Mouse (Mus musculus) cerebellum, adult 9-11 months (tissue): ENCODE measurements at regions not wholly inside any gene's neighbourhood (a gene's known extent, or its start where the extent isn't known, plus 50 kb on each side); places are given as distances from the start of the nearest gene placed in this dataset.

Experiments used
- DNase-seq: peaks from one replicate; pipeline ENCODE4 v3.0.0; 2022

GRCm38 (mm10) chr1:41104869-41105268 lies 299.5 kb downstream of the Tmem182 start:
- no peak for DNase-seq

- no peak for DNase-seq
Observed at GRCm38 (mm10) chr1:41121636-41122175, 316.3 kb downstream of the Tmem182 start.

- no peak for DNase-seq
Observed at GRCm38 (mm10) chr1:41131410-41131809, 326.0 kb downstream of the Tmem182 start.

DNA sequence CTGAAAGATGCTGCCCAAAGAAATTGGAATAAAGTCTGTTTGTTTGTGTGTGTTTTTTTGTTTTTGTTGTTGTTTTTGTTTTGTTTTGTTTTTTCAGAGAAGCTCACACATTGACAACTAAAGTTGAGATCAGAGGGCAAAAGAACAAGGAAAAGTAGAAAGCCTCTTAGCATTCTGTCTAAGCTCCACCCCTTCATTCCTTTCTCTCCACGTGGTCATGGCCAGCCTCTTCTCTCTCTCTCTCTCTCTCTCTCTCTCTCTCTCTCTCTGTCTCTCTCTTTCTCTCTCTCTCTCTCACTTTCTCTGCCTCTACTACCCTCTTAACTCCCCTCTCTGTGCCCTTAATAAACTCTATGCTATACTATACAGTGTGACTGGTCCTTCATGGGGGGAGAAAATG lies 327.7 kb downstream of the Tmem182 start:
- DNase-seq, result no peak

- no peak for DNase-seq
Observed at GRCm38 (mm10) chr1:41133946-41134345, 328.5 kb downstream of the Tmem182 start.

GRCm38 (mm10) chr1:41139725-41140124 lies 334.3 kb downstream of the Tmem182 start:
- no peak for DNase-seq

- no peak for DNase-seq
Observed at GRCm38 (mm10) chr1:41140542-41140941, 335.1 kb downstream of the Tmem182 start.

DNA sequence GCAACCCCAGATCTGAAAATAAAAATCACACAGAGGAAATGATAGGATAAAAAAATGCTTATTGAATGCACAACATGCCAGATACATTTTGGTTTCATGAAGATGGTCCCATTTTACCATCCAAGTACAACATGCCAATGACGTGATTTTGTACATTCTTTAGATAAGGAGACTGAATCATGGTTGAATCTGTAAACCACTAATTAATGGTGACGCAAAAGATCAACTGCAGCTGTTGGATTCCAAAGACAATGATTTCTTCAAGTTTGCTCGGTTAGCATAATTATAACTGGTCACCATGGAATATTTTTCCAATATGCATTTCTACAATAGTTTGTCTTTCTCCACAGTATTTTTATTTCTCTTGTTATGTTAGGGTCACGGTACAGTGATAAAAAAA lies 336.6 kb downstream of the Tmem182 start:
- no peak for DNase-seq

DNA sequence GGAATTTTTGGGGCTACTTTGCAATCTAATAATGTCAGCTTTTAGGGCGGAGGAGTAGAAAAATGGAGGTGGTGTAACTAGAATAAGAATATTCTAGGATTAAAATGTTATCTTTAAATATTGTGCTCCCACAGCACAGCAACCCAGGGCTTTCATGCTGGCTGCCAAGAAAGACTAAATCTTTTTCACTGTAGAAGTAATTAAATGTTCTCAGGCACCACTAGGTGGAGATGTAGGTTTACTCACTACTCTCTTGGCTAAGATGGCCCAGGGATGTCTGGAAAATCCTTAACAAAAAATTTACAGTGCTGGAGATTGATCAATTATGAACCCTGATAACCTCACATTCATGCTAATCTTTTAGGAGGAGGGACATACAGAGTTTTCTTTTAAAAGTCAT lies 347.1 kb downstream of the Tmem182 start:
- no peak for DNase-seq

- no peak for DNase-seq
Observed at GRCm38 (mm10) chr1:41153174-41153999, 348.0 kb downstream of the Tmem182 start.

- no peak for DNase-seq
Observed at GRCm38 (mm10) chr1:41154198-41154597, 348.8 kb downstream of the Tmem182 start.

DNA sequence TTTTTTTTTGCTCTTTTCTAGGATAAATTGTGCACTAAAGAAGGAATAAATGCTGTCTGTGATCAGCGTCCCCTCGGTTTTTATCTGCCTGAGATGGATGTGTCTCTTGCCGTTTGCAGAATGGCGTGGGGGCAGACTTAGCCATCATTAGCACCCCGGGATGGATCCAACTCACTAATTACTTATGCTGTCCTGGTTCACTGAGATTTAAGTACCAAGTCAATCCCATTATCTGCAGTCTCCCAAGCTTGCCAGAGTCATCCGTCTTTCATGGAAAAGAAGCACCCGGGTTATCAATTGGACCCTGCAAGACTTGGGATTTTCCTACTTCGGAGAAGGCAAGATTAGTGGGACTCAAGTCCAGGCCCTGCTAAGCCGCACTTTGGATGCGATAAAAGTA lies 351.5 kb downstream of the Tmem182 start:
- DNase-seq, result no peak

- no peak for DNase-seq
Observed at GRCm38 (mm10) chr1:41157651-41158513, 352.5 kb downstream of the Tmem182 start.

GRCm38 (mm10) chr1:41165878-41166786 lies 360.7 kb downstream of the Tmem182 start:
- DNase-seq, result no peak

DNA sequence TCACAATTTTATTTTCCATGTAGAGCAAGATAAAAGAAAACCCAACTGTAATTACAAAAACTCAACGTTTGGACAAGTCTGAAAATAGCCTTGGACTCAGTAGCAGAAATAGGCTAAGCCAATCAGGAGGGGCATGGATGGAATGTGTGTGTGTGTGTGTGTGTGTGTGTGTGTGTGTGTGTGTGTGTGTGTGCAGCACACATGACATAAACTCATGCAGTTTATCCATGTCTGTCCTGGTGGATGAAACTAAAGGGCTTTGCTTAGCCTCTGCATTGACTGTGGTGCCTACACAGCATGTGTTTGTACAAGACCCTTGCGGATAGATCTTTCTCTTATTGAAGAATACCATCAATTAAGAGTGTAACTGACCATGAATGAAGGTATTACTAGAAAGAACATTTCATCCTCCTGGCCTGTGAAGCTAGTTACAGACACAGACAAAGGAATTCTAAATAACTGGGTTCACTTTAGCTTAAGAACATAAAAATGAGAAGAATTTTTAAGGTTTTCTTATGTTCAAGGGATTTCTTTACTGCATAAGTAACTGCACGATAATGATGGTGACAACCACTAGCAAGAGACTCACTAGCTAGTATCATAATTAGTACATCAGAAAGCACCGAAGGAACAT lies 361.5 kb downstream of the Tmem182 start:
- no peak for DNase-seq

- DNase-seq, result no peak
Observed at GRCm38 (mm10) chr1:41186991-41187390, 381.6 kb downstream of the Tmem182 start.

- DNase-seq, result no peak
Observed at GRCm38 (mm10) chr1:41212876-41213275, 407.5 kb downstream of the Tmem182 start.

GRCm38 (mm10) chr1:41225851-41226250 lies 420.4 kb downstream of the Tmem182 start:
- DNase-seq, result no peak

- DNase-seq, result no peak
Observed at GRCm38 (mm10) chr1:41235335-41235734, 429.9 kb downstream of the Tmem182 start.

GRCm38 (mm10) chr1:41243000-41243399 lies 437.6 kb downstream of the Tmem182 start:
- no peak for DNase-seq

DNA sequence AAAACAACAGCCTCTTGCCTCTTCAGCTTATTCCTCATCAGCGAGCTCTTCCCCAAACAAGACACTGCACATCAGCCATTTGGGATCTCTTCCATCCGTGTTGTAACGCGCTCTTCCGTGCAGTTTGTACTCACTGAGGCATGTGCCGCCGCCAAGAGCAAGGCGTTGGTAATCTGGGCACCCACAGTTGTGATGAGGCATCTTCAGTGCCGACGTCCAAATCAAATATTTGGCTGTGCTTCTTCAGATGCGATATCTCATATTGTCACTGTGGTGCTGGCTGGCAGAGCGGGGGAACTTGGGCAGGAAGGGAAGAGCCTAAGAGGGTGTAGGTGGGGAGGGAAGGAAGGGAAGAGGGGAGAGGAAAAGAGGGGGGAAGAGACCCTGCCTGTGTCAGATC lies 439.2 kb downstream of the Tmem182 start:
- DNase-seq, result no peak

DNA sequence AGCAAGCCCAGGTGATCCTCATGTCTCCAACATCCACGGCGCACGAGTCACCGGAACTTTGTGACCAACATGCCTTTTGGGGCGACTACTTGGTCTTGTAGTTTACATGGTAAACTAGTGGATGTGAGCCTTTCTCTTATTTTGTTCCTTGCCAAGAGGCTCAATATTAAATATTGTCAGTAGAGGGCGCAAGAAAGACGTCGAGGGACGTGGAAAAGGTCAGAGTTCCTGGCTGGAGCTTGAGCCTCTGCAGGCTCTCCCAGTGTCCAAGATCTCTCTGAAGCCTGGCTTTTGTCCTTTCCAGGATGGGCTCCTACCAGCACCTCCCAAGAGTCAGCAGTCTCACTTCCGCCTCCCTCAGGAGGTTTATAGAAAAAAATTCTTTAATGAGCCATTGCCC lies 458.8 kb downstream of the Tmem182 start:
- DNase-seq, result no peak
